Mouse (Mus musculus): ENCODE data around the gene Gm44596.
A peak's percentile ranks its signal among the peaks of the same experiment; 100 is the strongest.

DNA sequence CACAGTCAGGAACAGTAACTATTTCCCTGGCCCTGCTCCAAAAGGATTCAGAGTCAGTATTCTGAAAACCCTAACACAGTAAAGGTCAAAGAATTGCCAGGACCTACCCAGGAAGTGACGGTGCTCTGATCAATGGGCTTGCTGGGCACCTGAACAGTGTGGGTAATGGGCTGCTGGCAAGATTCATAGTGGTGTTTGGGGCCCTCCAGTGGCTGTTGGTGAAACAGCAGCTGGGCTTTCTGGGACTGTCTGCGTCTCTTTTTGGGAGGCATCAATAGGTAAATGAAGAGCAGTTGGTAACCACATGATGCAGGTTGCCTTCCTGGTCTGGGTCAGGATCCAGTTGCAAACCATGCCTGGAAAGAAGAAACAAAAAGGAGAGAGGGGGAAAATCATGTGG, 16.3 kb upstream of the Gm44596 start:
- no peak for TF ChIP-seq POLR2A (IDR thresholded peaks at IDR 0.05; ENCODE audit: insufficient read depth, low read length)
- peak; percentile 78 for TF ChIP-seq CTCF (IDR thresholded peaks at IDR 0.05; ENCODE audit: low read depth, low read length)
